Mouse (Mus musculus) adipocyte (in vitro differentiated cells): ENCODE measurements around the gene Ttc26.
A peak's percentile ranks its signal among the peaks of the same experiment; 100 is the strongest.

Experiments
- DNase-seq: peaks from one replicate; pipeline ENCODE4 v3.0.0-alpha.2; 2016; ENCODE audit warnings: low spot score

The Ttc26 gene

DNA sequence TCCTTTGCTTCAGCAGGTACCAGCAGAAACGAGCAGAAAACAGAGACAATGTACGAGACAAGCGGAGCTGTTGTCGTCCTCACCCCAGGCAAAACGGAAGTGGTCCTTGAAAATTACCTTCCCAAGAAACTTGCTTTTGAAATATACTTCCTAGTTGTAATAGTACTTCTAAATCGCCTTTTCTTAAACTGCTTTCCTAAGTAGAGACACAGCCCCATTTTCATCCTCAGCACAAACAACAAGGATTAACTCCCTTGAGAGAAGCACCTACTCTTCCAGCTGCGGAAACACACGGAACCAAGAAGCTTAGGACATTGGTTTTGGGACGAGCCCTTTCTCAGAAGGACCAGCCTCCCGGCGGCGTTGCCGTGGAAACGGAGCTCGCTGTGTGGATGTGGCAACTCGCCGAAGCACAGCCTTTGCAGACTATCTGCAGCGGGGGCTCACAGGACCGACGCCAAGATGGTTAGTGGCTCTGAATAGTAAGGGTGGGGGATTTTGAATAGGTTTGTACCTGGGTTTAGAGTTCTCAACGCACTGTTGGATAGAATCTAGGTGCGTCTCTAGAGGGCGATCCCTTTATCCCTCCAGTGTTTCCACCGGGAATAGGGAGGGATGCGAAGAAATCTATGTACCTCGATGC, at the start of gene Ttc26:
Gene Ttc26, plus strand, starts transcription at position 341 of the 643 bp plus-strand sequence.
- peak; percentile 95 for DNase-seq

DNA sequence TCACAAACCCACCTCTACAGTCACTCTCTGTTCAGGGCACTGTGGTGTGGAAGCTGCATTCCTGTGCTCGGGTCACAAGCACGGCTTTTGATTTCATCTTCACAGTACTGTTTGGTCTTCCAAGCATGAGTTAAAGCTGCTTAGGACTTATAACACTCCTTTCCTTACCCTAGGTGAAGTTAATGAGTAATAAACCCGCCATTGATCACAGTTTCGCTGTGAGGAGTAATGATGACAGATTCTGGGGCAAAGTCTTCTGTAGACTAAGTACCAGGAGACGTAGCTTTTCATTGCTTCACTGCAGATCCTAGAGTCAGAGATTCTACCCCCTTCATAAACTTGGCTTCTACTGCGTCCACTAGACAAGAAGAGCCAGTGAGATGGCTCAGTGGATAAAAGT, 46.0 kb upstream of the Ttc26 start:
- no peak for DNase-seq

DNA sequence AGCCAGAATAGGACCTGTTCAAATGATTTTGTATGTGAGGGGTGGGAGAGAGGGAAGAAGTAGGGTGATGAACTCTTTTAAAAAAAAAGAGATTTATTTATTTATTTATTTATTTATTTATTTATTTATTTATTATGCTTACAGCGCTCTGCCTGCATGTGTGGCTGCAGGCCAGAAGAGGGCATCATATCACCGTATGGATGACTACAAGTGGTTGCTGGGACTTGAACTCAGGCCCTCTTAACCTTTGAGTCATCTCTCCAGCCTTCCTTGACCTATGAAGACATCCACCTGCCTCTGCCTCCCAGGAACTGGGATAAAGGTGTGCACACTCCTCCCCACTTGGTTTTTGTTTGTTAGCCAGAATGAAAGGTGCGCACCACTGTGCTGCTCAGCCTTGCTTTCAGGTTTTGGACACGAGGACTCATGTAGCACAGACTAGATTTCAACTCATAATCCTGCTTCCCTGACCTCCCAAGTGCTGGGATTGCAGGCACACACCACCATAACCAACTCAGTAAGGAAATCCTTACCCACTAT, 44.0 kb upstream of the Ttc26 start:
- DNase-seq: no peak

DNA sequence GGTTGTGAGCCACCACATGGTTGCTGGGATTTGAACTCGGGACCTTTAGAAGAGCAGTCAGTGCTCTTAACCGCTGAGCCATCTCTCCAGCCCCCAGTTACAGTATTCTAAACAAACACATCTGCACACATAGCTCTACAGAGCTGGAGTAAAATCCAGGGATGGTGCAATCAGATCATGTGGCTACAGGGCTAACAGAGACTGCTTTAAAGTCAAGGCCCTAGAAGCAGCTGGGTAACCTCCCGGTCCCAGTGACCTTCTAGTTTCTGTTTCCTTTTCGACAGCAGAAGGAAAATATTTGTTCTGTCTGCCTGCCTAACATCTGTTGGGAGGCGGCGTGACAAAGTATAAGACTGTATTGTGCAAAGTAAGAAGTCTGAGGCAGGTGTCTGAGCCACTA, 43.3 kb upstream of the Ttc26 start:
- DNase-seq: peak; percentile 75

DNA sequence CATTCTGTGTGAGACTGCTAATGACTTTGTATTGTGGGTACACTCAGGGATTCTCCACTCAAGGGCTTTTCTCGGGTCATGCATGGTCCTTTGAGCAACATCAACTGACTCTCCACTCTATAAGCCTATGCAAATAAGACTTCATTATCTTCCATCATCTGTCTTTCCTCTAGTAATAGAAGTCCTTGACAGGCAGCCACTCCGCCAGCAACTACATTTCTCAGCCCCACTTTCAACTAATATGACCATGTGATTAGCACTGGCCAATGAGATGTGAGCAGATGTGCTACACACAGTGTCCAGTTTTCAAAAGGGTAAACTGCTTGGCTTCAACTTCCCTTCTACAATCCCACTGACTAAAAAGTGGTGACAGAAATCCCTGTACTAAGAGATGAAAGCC, 42.2 kb upstream of the Ttc26 start:
- DNase-seq: no peak

DNA sequence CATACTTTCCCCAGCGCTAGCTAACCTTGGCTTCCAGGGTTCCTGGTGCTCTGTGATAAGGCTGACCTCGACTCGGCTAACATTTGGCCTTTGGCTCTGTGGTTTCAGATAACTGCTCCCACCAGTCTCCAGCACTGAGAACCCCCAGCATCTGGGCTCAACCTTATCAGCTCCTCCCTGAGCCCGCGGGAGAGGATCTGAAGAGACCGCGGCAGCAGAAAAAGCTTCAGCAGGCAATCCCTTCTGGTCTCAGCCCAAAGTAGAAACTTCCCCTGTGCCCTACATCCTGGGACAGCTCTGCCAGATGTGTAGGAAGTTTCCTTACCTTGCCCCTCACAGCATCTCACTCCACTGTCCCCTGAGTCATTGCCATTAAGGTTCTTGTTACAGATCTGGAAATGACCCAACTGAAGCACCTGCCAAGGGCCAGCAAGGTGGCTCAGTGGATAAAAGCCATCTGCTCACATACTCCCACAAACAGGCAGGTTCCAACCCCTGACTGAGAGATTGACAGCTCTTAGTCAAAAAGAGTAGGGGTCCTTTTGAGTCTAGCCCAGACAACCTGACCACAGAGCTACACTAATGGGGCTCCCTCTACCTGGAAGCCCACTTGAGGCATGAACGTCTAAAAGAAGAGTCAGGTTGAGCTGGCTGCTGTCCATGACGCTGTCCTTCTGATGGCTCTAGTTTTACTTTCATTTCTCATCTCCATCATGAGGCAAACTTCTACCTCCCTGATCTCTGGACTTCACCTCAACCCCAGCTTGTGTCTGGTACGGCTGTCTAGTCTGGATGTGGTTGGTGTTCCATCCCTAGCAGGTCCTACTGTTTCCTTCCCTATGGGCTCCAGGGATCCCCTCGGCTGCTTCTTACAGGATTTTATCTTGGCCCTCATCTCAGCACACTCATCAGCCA, 39.3 kb upstream of the Ttc26 start:
- DNase-seq: no peak

DNA sequence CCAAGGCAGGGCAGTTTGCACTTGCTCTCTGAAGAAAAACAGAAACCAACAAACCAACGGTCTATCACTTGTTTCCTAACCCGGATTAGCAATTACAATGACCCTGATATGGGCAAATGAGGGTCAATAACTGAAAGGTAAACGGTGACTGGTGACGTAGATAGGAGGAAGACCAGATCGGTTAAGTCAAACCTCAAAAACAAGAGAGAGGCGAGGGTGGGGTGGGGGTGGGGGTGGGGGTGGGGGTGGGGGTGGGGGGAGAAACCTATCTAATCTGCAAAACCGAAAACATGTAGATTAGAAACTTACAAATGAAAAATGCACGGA, 38.6 kb upstream of the Ttc26 start:
- no peak for DNase-seq

DNA sequence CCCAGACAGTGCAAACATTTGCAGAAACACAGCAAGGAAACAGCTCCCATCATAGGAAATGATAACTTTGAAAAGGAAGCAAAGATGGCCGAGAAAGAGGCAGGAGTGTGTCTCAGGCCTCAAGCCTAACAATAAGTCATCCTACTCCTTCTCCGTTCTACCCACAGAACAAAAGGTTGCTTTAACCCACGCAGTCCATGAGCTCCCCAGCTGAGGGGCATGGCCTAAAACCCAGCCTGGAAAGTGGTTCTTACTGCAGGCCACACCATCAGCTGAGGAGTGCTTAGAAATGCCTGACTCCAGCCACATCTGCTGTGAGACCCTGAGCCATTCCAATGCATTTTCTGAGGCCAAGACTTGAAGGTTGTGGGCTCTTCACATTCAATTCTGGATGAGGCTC, 37.7 kb upstream of the Ttc26 start:
- no peak for DNase-seq

DNA sequence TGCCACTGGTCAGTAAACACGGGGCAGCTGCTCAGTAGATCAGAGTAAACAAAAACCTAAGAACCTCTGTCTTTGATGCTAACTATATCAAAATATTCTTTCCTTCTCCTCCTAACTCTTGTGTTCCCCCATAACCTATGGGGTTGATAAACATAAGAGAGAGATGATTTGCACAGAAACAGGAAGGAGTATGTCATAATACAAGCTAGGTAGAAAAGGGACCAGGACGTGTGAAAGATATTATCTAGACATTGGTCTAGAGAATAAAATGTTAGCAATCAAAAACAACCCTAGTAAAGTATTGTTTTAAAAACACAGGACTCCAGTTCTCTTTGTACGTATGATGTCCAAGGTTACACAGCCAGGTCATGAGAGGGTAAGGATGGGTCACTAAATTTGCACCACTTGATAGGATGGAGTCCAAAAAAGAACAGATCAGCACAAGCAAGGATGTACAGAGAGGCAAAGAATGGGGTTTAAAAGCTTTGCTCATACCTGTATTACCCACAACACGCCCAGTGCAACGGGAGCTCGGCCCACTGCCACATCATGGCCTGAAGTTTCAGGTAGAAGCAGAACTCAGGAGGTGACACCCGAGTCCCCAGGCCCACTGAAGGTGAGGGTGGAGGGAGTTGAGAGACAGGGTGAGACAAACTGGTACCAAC, 37.1 kb upstream of the Ttc26 start:
- no peak for DNase-seq

DNA sequence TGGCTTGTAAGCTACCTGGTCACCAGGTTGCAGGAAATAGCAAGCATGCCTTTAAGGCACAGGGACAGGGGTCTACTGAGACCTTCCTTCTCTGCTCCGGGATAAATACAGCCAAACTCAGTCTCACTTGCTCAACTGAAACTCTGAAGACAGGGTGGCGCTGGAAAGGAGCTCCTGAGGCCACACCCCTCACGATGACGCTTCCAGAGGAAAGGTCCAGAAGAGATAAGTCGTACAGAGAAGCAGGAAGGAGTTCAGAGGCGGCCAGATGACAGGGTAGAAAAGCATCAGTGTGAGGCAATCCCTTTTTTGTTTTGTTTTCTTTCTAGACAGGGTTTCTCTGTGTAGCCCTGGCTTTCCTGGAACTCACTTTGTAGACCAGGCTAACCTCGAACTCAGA, 35.5 kb upstream of the Ttc26 start:
- peak; percentile 63 for DNase-seq

DNA sequence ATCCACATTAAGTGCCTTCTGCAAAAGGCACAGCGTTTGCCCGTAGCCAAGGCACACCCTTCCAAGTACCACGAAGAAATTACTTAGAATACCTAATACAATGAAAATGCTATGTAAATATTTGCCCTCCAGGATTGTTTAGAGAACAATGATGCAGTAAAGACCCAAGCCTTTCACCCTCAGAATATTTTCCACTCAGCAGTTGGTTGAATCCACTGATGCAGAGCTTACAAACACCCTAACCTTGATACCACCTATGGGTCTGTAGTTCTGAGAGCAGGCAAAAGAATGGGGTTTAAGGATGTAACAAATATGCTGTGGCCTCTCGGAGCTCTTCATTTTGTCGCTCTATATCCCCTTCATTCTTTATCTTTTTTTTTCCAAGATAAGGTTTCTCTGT, 33.4 kb upstream of the Ttc26 start:
- no peak for DNase-seq

DNA sequence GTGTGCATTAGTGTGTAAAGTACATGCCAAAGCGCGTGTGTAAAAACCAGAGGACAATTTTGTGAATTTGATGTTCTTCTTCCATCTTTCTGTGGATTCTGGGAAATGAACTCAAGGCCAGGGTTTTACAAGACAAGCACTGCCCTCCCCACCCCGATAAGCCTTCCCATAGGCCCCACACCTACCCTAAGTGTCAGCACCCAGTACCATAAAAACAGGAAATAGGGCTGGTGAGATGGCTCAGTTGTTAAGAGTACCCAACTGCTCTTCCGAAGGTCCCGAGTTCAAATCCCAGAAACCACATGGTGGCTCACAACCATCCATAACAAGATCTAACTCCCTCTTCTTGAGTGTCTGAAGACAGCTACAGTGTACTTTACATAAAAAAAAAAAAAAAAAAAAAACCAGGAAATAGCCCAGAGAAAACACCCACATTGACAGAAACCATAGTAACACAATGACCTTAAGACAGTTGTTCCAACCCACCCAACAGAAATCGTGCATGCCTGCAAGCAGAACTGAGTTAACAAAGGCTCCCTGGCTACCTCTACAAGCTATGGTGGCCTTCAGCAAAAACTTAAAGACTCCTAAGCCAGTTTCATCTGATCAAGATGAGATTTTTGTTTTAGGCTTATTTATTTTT, 32.3 kb upstream of the Ttc26 start:
- DNase-seq: no peak

DNA sequence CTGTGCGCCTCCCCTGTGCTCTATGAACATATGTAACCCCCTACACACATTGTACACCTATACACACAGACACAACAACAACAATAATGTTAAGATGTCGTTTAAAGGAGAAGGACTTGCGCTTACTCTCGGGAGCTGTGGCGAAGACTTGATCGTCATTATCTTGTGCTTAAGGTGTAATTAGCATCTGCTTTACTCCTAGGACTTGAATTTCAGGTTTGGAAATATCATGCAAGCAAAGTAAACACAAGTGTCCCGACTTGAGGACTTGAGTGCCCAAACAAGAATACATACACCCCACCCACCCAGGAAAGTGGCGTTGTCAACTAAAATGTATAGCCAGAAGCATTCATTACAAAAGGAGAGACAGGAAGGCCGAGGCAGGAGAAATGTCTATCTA, 31.5 kb upstream of the Ttc26 start:
- DNase-seq: no peak

DNA sequence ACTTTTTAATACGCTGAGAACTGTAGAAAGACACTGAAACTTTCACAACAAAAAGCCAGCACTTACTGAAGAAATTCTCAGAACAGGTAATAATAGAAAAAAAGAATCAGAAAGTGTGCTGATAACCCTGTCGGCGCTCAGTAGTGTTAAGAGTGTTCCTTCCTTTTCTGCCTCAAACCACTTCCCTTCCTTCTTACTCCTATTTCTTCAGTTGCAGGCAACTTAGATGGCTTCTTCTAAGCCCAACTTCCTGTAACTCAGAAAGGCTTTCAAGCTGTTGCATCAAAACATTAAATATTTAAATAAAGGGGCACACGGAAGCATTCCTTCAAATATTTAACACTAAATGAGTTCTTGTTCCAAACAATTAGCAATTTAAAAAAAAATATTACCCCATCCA, 29.3 kb upstream of the Ttc26 start:
- no peak for DNase-seq

DNA sequence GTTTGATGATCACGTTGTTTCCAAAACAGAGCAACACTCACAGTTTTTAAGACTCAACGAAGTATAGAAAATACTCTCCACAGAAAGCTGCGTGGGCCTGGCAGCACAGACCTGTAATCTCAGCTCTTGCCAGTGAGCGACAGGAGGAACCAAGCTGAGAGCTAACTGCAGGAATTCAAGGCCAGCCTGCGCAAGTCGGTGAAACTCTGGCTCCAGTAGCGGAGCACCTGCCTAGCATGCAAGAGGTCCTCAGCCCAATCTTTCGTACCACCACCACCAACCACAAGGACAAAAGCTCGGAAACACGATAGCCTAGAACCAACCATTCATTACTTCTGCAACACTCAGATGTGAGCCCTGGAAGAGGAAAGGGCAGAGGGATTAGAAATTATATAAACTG, 28.8 kb upstream of the Ttc26 start:
- no peak for DNase-seq

DNA sequence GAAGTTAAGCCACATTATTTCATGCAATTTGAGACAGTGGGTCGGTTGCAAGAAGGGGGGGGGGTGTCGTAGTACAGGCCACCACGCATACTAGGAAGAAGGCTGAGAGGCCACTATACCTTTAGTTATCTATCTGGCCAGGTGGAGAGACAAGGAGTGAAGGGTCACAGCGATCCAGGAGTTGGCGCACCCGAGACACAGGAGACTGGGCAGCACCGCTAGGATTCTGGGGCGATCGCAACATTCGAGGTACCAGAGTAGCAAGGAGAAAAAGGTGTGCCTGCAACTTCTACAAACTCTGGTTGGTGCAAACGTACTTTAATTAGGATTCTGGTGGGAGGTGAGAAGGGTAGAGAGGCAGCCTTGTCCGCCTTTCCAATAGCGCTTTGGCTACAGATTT, 28.1 kb upstream of the Ttc26 start:
- DNase-seq: no peak

DNA sequence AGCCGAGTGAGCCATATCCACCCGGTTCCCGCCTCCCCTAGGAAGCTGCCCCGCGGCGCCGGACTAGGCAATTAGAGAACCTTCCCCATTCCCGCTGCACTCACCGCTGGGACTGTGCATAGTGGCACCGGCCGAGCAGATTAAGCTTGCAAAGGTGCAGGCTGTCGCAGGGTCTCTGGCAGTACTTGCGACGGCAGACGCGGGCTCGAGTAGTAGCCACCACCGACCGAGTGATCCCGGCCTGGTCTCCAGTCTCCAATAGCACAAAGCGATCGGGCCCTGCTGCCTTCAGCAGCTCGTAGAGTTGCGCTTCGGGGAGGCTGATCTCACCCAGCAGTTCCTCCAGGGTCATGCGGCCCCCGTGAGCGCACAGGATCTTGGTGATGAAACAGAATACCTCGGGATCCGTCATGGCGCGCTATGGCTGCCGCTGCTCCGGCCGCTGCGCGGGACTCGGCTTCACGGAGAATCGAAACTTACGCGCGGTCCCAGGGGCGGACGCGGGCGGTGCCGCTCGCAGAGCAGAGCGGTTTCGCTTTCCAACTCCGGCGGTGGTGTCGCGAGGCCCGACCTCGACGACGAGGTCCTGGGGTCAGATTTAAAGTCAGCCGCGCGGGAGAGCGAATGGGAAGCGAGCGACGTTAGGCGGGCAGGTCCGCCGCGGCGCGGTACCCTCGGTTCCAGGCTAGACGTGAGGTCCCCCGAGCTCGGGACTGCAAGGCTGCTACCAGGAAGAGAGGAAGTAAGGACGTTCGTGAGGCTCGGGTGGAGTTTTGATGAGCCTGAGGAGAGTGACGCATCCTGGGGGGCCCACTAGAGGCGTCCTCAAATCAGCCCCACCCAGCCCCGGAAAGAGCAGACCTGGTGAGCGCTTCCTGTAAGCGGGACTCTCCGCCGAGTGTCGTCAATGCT, 27.2 kb upstream of the Ttc26 start, which contains the start of gene Zc3hav1:
Gene Zc3hav1, minus strand, starts transcription at position 793 of the 912 bp plus-strand sequence.
- DNase-seq: peak; percentile 82

DNA sequence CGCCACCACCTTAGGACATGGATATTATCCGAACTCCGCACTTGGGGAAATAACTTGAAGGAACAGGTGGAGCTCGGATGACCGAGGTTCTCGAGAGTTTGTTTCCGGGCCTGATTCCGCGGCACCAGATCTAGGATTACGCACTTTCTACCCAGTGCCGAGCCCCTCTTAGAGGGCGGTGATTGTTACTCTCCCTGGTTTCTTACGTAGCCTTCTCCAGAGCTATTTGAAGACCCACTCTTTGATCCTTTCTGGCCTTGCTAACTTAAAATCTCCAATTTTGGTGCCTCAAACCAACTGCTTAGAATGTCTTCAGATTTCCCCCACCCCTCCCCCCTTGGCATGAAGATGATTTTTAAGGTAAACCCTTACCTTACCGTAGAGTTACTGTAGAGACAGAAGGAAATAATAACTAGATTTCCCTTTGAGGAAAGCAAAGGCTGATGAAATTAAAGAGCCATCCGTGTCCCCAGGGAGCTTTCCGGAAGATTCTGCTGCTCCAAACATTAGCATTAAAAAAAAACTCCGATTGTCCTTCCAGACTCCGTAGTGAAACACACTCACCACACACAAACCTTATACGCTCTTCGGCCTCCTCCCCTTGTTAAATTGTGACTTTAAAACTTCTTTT, 26.4 kb upstream of the Ttc26 start:
- DNase-seq: peak; percentile 20

DNA sequence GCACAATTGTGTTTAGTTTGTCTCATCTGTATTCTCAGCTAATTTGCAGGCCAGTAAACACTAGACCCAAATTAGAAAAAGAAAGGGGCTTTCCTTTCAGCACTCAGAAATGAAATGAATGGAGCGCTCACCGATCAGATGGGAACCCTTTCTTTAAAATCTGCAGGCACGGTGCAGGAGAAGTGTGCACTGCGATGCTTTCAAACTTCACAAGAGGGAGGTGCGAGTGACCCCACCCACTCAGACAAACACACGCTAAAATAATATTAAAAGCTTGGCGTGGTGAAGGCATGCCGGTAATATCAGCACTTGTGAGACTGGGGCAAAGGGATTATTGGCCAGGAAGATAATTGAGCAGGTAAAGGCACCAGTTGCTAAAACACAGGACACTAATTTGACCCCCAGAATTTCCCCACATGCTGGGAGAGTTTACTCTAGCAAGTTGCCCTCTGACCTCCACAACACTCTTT, 25.9 kb upstream of the Ttc26 start:
- no peak for DNase-seq

DNA sequence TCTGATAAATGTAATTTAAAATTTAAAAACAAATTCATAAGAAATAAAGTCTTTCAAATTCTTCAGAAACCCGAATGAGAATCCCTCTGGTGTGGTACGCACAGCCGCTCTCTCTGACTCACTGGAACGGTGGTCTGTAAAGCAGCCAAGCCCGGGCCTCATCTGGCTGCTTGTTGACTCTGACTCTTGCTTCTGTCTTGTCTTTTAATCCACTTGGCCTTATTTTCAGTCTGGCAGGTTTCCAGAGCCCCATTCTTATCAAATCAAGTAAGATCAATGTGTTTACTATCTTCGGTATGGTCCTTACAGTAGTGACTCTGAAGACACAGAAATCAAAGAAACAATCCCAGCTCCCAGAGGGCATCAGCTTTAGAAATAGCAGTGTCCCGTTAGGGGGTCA, 25.4 kb upstream of the Ttc26 start:
- DNase-seq: peak; percentile 32
